Mouse (Mus musculus): Measurements from ENCODE around the gene Sesn2. TPM values are rescaled to one million over a fixed set of nuclear protein-coding genes. Genes with fewer than 3 reads are reported as not detected.
"Not testable (repeated sequence)": the region's sequence is repeated elsewhere in the genome, so short reads cannot be mapped to it uniquely, and the experiment has no call there.

Gene Sesn2
- total RNA-seq, 2 experiments from 2014 or later, result 11.6 to 26.0 TPM

GRCm38 (mm10) chr4:132482104-132482503, 28.2 kb downstream of the Sesn2 start:
- DNase-seq, result not testable (repeated sequence)

GRCm38 (mm10) chr4:132477833-132478232, 32.5 kb downstream of the Sesn2 start:
- DNase-seq, result no peak

GRCm38 (mm10) chr4:132475895-132476878, 34.1 kb downstream of the Sesn2 start:
- DNase-seq, result peak; percentile 28

- DNase-seq, result peak; percentile 64
These were observed 35.7 kb downstream of the Sesn2 start for GRCm38 (mm10) chr4:132474631-132475030.

- DNase-seq, result no peak
These were observed 36.9 kb downstream of the Sesn2 start for GRCm38 (mm10) chr4:132473411-132473810.

GRCm38 (mm10) chr4:132469873-132470272, 40.4 kb downstream of the Sesn2 start:
- DNase-seq, result no peak

GRCm38 (mm10) chr4:132464255-132464613, 46.1 kb downstream of the Sesn2 start:
- no peak for DNase-seq

GRCm38 (mm10) chr4:132463430-132464254, 46.7 kb downstream of the Sesn2 start, which contains the start of gene Med18:
Gene Med18, minus strand, starts transcription at chr4:132463921.
- DNase-seq, result peak; percentile 95

GRCm38 (mm10) chr4:132462836-132463235, 47.5 kb downstream of the Sesn2 start:
- DNase-seq, result no peak

- no peak for DNase-seq
These were observed 50.1 kb downstream of the Sesn2 start for GRCm38 (mm10) chr4:132460225-132460624.

GRCm38 (mm10) chr4:132455561-132455960, 54.7 kb downstream of the Sesn2 start:
- DNase-seq, result no peak

GRCm38 (mm10) chr4:132455146-132455545, 55.2 kb downstream of the Sesn2 start:
- DNase-seq, result no peak

GRCm38 (mm10) chr4:132454216-132454615, 56.1 kb downstream of the Sesn2 start:
- DNase-seq, result no peak

GRCm38 (mm10) chr4:132449778-132450177, 60.5 kb downstream of the Sesn2 start:
- no peak for DNase-seq

GRCm38 (mm10) chr4:132446105-132446504, 64.2 kb downstream of the Sesn2 start:
- DNase-seq, result no peak

GRCm38 (mm10) chr4:132444516-132444915, 65.8 kb downstream of the Sesn2 start:
- no peak for DNase-seq

Other genes starting within 250 kb of the Sesn2 start
- 10 to 100 TPM; 16.5 to 18.7 TPM for gene Gmeb1, start 248.9 kb downstream of the Sesn2 start, total RNA-seq (2021)
- gene Taf12, start 236.1 kb downstream of the Sesn2 start, total RNA-seq (2021), result 10 to 100 TPM; 21.8 to 24.7 TPM
- gene Rab42, start 207.1 kb downstream of the Sesn2 start, total RNA-seq (2021), result 1 to 10 TPM; 1.2 to 3.7 TPM
- 10 to 100 TPM; 35.3 to 43.3 TPM for gene Trnau1ap, start 181.0 kb downstream of the Sesn2 start, total RNA-seq (2021)
- gene Rcc1, start 156.9 kb downstream of the Sesn2 start, total RNA-seq (2021), result 10 to 100 TPM; 19.1 to 24.8 TPM
- gene Phactr4, start 88.0 kb downstream of the Sesn2 start, total RNA-seq (2021), result 10 to 100 TPM; 31.9 to 39.0 TPM
- 10 to 100 TPM in 1 of 2 experiments, 1 to 10 TPM in 1; 8.2 to 10.6 TPM for gene Med18, start 46.6 kb downstream of the Sesn2 start, total RNA-seq (2021)
- 100 to 1,000 TPM; 311 to 337 TPM for gene Atpif1, start 23.2 kb upstream of the Sesn2 start, total RNA-seq (2021)
- 10 to 100 TPM; 73.9 to 87.0 TPM for gene Dnajc8, start 25.0 kb upstream of the Sesn2 start, total RNA-seq (2021)
- 1 to 10 TPM; 1.9 to 2.3 TPM for gene Ptafr, start 53.6 kb upstream of the Sesn2 start, total RNA-seq (2021)
- 10 to 100 TPM; 22.5 to 24.9 TPM for gene Eya3, start 128.5 kb upstream of the Sesn2 start, total RNA-seq (2021)
- gene Xkr8, start 222.0 kb upstream of the Sesn2 start, total RNA-seq (2021), result 1 to 10 TPM; 3.5 to 3.8 TPM
- gene Smpdl3b, start 246.8 kb upstream of the Sesn2 start, total RNA-seq (2021), result 1 to 10 TPM; 1.2 to 1.3 TPM

Data from adrenal gland, postnatal 10 days (tissue).